ENCODE assay signal across 11 mouse cellular contexts in genomic region chr9:96882496-96883265, GRCm38 (mm10). TPM values are rescaled to one million over a fixed set of nuclear protein-coding genes. Genes with fewer than 3 reads are reported as not detected.
DNase-seq lines count a peak whose midpoint lies in the region; ATAC-seq and TF ChIP-seq lines count a peak whose summit lies in the region.
"Had no signal": no experiment of that assay in that cellular context is flagged by ENCODE, and none has a peak within 500 bp of the region (broad histone marks: within the 10 kb centered on the region; RNA-seq: fewer than 3 reads in every experiment).

No protein-coding gene starts in this region.

- H3K4me1 ChIP-seq in heart, adult 2 months (ENCODE audit: control insufficient read depth, insufficient read depth, low read length) = peaks cover 11% of the 10 kb centered on the region; the same call in 1 of the 2 replicates
- H3K4me1 ChIP-seq in hindbrain, embryonic 11.5 days (replicated peaks; ENCODE audit: control insufficient read depth, insufficient read depth, low read length) = peaks cover 4% of the 10 kb centered on the region; the same call in 1 of the 2 replicates
- H3K4me1 ChIP-seq in midbrain, embryonic 16.5 days (ENCODE audit: control insufficient read depth, insufficient read depth, low read length) = peaks cover 24% of the 10 kb centered on the region
- H3K4me1 ChIP-seq: liver, embryonic 13.5 days had no signal

- H3K9ac ChIP-seq in heart, adult 2 months (ENCODE audit: low read depth, low read length) = no peak overlapping the region
- H3K9ac ChIP-seq in hindbrain, embryonic 11.5 days (ENCODE audit: low read depth, low read length) = no peak overlapping the region
- H3K9ac ChIP-seq in midbrain, embryonic 16.5 days (ENCODE audit: low read depth, low read length) = no peak overlapping the region
- H3K9ac ChIP-seq: heart, embryonic 13.5 days; liver, embryonic 13.5 days had no signal

- H3K36me3 ChIP-seq in heart, adult 2 months (ENCODE audit: control insufficient read depth, insufficient read depth, low read length) = no peaks in the 10 kb centered on the region
- H3K36me3 ChIP-seq in hindbrain, embryonic 11.5 days (ENCODE audit: control insufficient read depth, insufficient read depth, low read length) = no peaks in the 10 kb centered on the region
- no peaks in the 10 kb centered on the region for H3K36me3 ChIP-seq in midbrain, embryonic 16.5 days (ENCODE audit: control insufficient read depth, insufficient read depth, low read length)
- H3K36me3 ChIP-seq: heart, embryonic 13.5 days; liver, embryonic 13.5 days had no signal

- no peak for TF ChIP-seq CTCF in heart, adult 2 months (IDR thresholded peaks at IDR 0.05)

- intact Hi-C loops in heart, adult 2 months (cut with DNase I) = no loop called here

- H3K4me3 ChIP-seq in heart, adult 2 months = no peak overlapping the region
- H3K4me3 ChIP-seq in hindbrain, embryonic 11.5 days (ENCODE audit: low read depth, low read length) = no peak overlapping the region
- no peak overlapping the region for H3K4me3 ChIP-seq in midbrain, embryonic 16.5 days (ENCODE audit: low read depth, low read length)
- H3K4me3 ChIP-seq: heart, embryonic 13.5 days; left cerebral cortex, adult 2 months; liver, embryonic 13.5 days had no signal

- ATAC-seq in hindbrain, embryonic 11.5 days (ENCODE audit: low FRiP score) = no peak
- ATAC-seq in midbrain, embryonic 16.5 days = no peak
- no peak for ATAC-seq in CD4-positive, CD25-positive, alpha-beta regulatory T cell, adult 4 months

- H3K9me3 ChIP-seq in hindbrain, embryonic 11.5 days (ENCODE audit: control insufficient read depth, low read length) = no peaks in the 10 kb centered on the region
- no peaks in the 10 kb centered on the region for H3K9me3 ChIP-seq in midbrain, embryonic 16.5 days (replicated peaks; ENCODE audit: control insufficient read depth, low read length, poor library complexity, severe bottlenecking)
- H3K9me3 ChIP-seq: heart, embryonic 13.5 days; liver, embryonic 13.5 days had no signal

- WGBS in heart, adult 2 months = 83% methylated on average over 20 of the region's 20 CpGs
- WGBS in hindbrain, embryonic 11.5 days = 86% methylated on average over 20 of the region's 20 CpGs
- WGBS in midbrain, embryonic 16.5 days = 58% methylated on average over 20 of the region's 20 CpGs

- no peak overlapping the region for H3K4me2 ChIP-seq in hindbrain, embryonic 11.5 days (replicated peaks; ENCODE audit: low read depth, low read length)
- no peak overlapping the region; the same call in 1 of the 2 replicates for H3K4me2 ChIP-seq in midbrain, embryonic 16.5 days (ENCODE audit: low read length)
- H3K4me2 ChIP-seq: heart, embryonic 13.5 days; liver, embryonic 13.5 days had no signal

- DNase-seq in heart, adult 11 months = peak; percentile 88
- no peak for DNase-seq in heart, adult 2 months
- peak; percentile 57 for DNase-seq in cerebellum, adult 8-10 months
- DNase-seq in hindbrain, embryonic 11.5 days (ENCODE audit: low spot score) = no peak
- DNase-seq in testis, postnatal 14 days (ENCODE audit: low spot score) = no peak
- no peak for DNase-seq in left cerebral cortex, adult 8-10 months (ENCODE audit: low spot score in 2 of 2)
- DNase-seq: liver, embryonic 13.5 days had no signal

- no peak overlapping the region for H3K27ac ChIP-seq in heart, adult 2 months
- peak overlapping the region; percentile 51; the same call in 1 of the 2 replicates for H3K27ac ChIP-seq in hindbrain, embryonic 11.5 days (ENCODE audit: low read depth, low read length)
- peak overlapping the region; percentile 24; the same call in 1 of the 2 replicates for H3K27ac ChIP-seq in midbrain, embryonic 16.5 days (ENCODE audit: low read length)
- H3K27ac ChIP-seq: heart, embryonic 13.5 days; left cerebral cortex, adult 2 months; liver, embryonic 13.5 days had no signal

- no peaks in the 10 kb centered on the region for H3K79me2 ChIP-seq in heart, adult 2 months (replicated peaks; ENCODE audit: control insufficient read depth, insufficient read depth, low read length)

- no peaks in the 10 kb centered on the region for H3K27me3 ChIP-seq in heart, adult 2 months (ENCODE audit: control insufficient read depth, insufficient read depth, low read length)
- H3K27me3 ChIP-seq in hindbrain, embryonic 11.5 days (ENCODE audit: control insufficient read depth, insufficient read depth, low read length) = no peaks in the 10 kb centered on the region
- no peaks in the 10 kb centered on the region for H3K27me3 ChIP-seq in midbrain, embryonic 16.5 days (ENCODE audit: control insufficient read depth, insufficient read depth, low read depth, low read length)

- no peak for TF ChIP-seq POLR2A in heart, adult 2 months (IDR thresholded peaks at IDR 0.05; ENCODE audit: insufficient read depth, low read depth, low read length)

- no peak for TF ChIP-seq EP300 in heart, adult 2 months (IDR thresholded peaks at IDR 0.05; ENCODE audit: insufficient read depth, low read depth, low read length)

RNA-seq across cellular contexts. Expression of gene Pxylp1, which starts 9.8 kb away (rescaled TPM):
- total RNA-seq in heart, adult 2 months (2021) = 10 to 100 TPM; 16.3 to 16.9 TPM
- polyA plus RNA-seq in heart, adult 2 months (2012; rRNA removed) = 6.5 and 9.5 TPM in 2 replicates
- 40.3 and 44.1 TPM in 2 replicates for polyA plus RNA-seq in hindbrain, embryonic 11.5 days (2014; fragmentation: Nextera tagmentation; extraction: Ambion mirVana)
- polyA plus RNA-seq in midbrain, embryonic 16.5 days (2015; fragmentation: Nextera tagmentation; extraction: Ambion mirVana) = 39.3 and 47.8 TPM in 2 replicates
- 10 to 100 TPM in 1 of 2 experiments, 1 to 10 TPM in 1; 9.4 to 12.0 TPM for polyA plus RNA-seq in CD4-positive, CD25-positive, alpha-beta regulatory T cell, adult 4 months (2017; shearing (Covaris generic))
- 10 to 100 TPM; 17.8 to 28.5 (median 20.7) TPM for total RNA-seq in left cerebral cortex, adult 8-10 months (2022)

Comparison
In these comparisons a context has a peak if more than half of its experiments do, and no peak if none do; other contexts are left out.
1. DNase-seq: peak in heart, adult 11 months (single experiment) and cerebellum, adult 8-10 months (single experiment); none in heart, adult 2 months (0 of 2), hindbrain, embryonic 11.5 days (single experiment), testis, postnatal 14 days (single experiment) and left cerebral cortex, adult 8-10 months (0 of 2).